Mouse (Mus musculus) hindbrain, embryonic 11.5 days (tissue): ENCODE data around the gene Sdccag8. TPM values are rescaled to one million over a fixed set of nuclear protein-coding genes. Genes with fewer than 3 reads are reported as not detected.

Source experiments
- ATAC-seq: fragments of 200-750 bp; cut with Nextera tagmentation; 2 replicates; pipeline ENCODE4 v1.8.0; 2017; ENCODE audit warnings: mild to moderate bottlenecking, moderate TSS enrichment, moderate library complexity; ENCODE audit not compliant: low FRiP score
- DNase-seq: peaks from one replicate; pipeline ENCODE4 v3.0.0-alpha.2; 2015; ENCODE audit warnings: low spot score
- H3K27ac ChIP-seq: fragments of 300-500 bp; sonication (generic); 2 replicates; pipeline ENCODE4 v1.5.1; 2014; ENCODE audit warnings: mild to moderate bottlenecking, low read depth, low read length
- H3K27me3 ChIP-seq: fragments of 300-500 bp; sonication (generic); 2 replicates; pipeline ENCODE4 v1.6.1; 2014; ENCODE audit warnings: mild to moderate bottlenecking, low read length, moderate library complexity, mixed read lengths; ENCODE audit not compliant: control insufficient read depth, insufficient read depth
- H3K36me3 ChIP-seq: fragments of 300-500 bp; sonication (generic); 2 replicates; pipeline ENCODE4 v1.6.1; 2014; ENCODE audit warnings: mild to moderate bottlenecking, low read length, moderate library complexity, mixed read lengths; ENCODE audit not compliant: control insufficient read depth, insufficient read depth
- H3K4me1 ChIP-seq: fragments of 300-500 bp; sonication (generic); replicated peaks from 2 replicates; pipeline ENCODE4 v1.6.1; 2014; ENCODE audit warnings: low read length, mixed read lengths; ENCODE audit not compliant: control insufficient read depth, insufficient read depth
- H3K4me2 ChIP-seq: fragments of 300-500 bp; sonication (generic); replicated peaks from 2 replicates; pipeline ENCODE4 v1.6.1; 2014; ENCODE audit warnings: mild to moderate bottlenecking, low read depth, low read length
- H3K4me3 ChIP-seq: fragments of 300-500 bp; sonication (generic); 2 replicates; pipeline ENCODE4 v1.5.1; 2014; ENCODE audit warnings: low read depth, low read length
- H3K9ac ChIP-seq: fragments of 300-500 bp; sonication (generic); 2 replicates; pipeline ENCODE4 v1.6.1; 2014; ENCODE audit warnings: low read depth, low read length
- H3K9me3 ChIP-seq: fragments of 300-500 bp; sonication (generic); 2 replicates; pipeline ENCODE4 v1.6.1; 2016; ENCODE audit warnings: low read length; ENCODE audit not compliant: control insufficient read depth
- WGBS: fragments of 180-500 bp; shearing (Covaris S2); extraction: QIAGEN DNeasy Blood & Tissue Kit; methylation state at CpG from one replicate; pipeline ENCODE4 v1.1.7; 2014; 5-methylcytosine and 5-hydroxymethylcytosine counted together
- polyA plus RNA-seq: library from polyadenylated mRNA; unstranded; fragments of >200 nt; fragmentation: Nextera tagmentation; extraction: Ambion mirVana; gene quantifications from 2 replicates; pipeline ENCODE4 v1.2.1, GENCODE M21; 2014

Sdccag8 gene
- polyA plus RNA-seq, 1 experiment from 2014 or later = 23.9 TPM

GRCm38 (mm10) chr1:177031196-177031595, 216.7 kb downstream of the Sdccag8 start:
- no peak overlapping the region for H3K9ac ChIP-seq
- H3K27ac ChIP-seq = no peak overlapping the region
- ATAC-seq (no peak), DNase-seq (no peak)
- H3K36me3 ChIP-seq = no peaks in the 10 kb centered on the region
- no peaks in the 10 kb centered on the region for H3K27me3 ChIP-seq
- no peaks in the 10 kb centered on the region for H3K9me3 ChIP-seq
- H3K4me2 ChIP-seq = no peak overlapping the region
- 95% methylated on average over 1 of the region's 1 CpGs for WGBS
- H3K4me1 ChIP-seq = no peaks in the 10 kb centered on the region
- no peak overlapping the region for H3K4me3 ChIP-seq

GRCm38 (mm10) chr1:177032233-177032632, 217.8 kb downstream of the Sdccag8 start:
- WGBS = 8% methylated on average over 1 of the region's 1 CpGs
- H3K4me2 ChIP-seq = no peak overlapping the region
- H3K9ac ChIP-seq = no peak overlapping the region
- H3K27me3 ChIP-seq = no peaks in the 10 kb centered on the region
- no peaks in the 10 kb centered on the region for H3K4me1 ChIP-seq
- DNase-seq (no peak), ATAC-seq (no peak)
- no peaks in the 10 kb centered on the region for H3K9me3 ChIP-seq
- H3K27ac ChIP-seq = no peak overlapping the region
- H3K36me3 ChIP-seq = no peaks in the 10 kb centered on the region
- H3K4me3 ChIP-seq = no peak overlapping the region

GRCm38 (mm10) chr1:177035460-177035859, 221.0 kb downstream of the Sdccag8 start:
- Histone ChIP-seq H3K27ac (no peak overlapping the region), H3K4me3 (no peak overlapping the region), H3K36me3 (no peaks in the 10 kb centered on the region), H3K27me3 (no peaks in the 10 kb centered on the region), H3K4me2 (no peak overlapping the region), H3K4me1 (no peaks in the 10 kb centered on the region), H3K9me3 (no peaks in the 10 kb centered on the region), H3K9ac (no peak overlapping the region)
- 79% methylated on average over 2 of the region's 2 CpGs for WGBS
- DNase-seq = no peak
- no peak for ATAC-seq

GRCm38 (mm10) chr1:177038383-177038782, 223.9 kb downstream of the Sdccag8 start:
- Histone ChIP-seq H3K27ac (no peak overlapping the region), H3K4me3 (no peak overlapping the region), H3K9me3 (no peaks in the 10 kb centered on the region), H3K4me1 (no peaks in the 10 kb centered on the region), H3K9ac (no peak overlapping the region), H3K27me3 (no peaks in the 10 kb centered on the region), H3K36me3 (no peaks in the 10 kb centered on the region), H3K4me2 (no peak overlapping the region)
- WGBS = 45% methylated on average over 2 of the region's 2 CpGs
- ATAC-seq (no peak), DNase-seq (no peak)

GRCm38 (mm10) chr1:177039093-177039674, 224.7 kb downstream of the Sdccag8 start:
- no peaks in the 10 kb centered on the region for H3K27me3 ChIP-seq
- no peaks in the 10 kb centered on the region for H3K9me3 ChIP-seq
- no peak overlapping the region for H3K27ac ChIP-seq
- no peaks in the 10 kb centered on the region for H3K4me1 ChIP-seq
- H3K4me2 ChIP-seq = no peak overlapping the region
- 77% methylated on average over 6 of the region's 6 CpGs for WGBS
- no peak overlapping the region for H3K9ac ChIP-seq
- ATAC-seq (no peak), DNase-seq (no peak)
- no peaks in the 10 kb centered on the region for H3K36me3 ChIP-seq
- no peak overlapping the region for H3K4me3 ChIP-seq

GRCm38 (mm10) chr1:177040058-177040457, 225.6 kb downstream of the Sdccag8 start:
- ATAC-seq = 0 out of 2 replicates have a peak, but pooled peaks have one; percentile 35
- H3K4me2 ChIP-seq = no peak overlapping the region

GRCm38 (mm10) chr1:177045885-177046284, 231.4 kb downstream of the Sdccag8 start:
- Histone ChIP-seq H3K4me2 (no peak overlapping the region), H3K9me3 (no peaks in the 10 kb centered on the region), H3K4me3 (no peak overlapping the region), H3K9ac (no peak overlapping the region), H3K27me3 (no peaks in the 10 kb centered on the region), H3K4me1 (no peaks in the 10 kb centered on the region), H3K36me3 (no peaks in the 10 kb centered on the region), H3K27ac (no peak overlapping the region)
- ATAC-seq (no peak), DNase-seq (no peak)

More at GRCm38 (mm10) chr1:177040058-177040457, 225.6 kb downstream of the Sdccag8 start:
- Histone ChIP-seq H3K27me3 (no peaks in the 10 kb centered on the region), H3K4me1 (no peaks in the 10 kb centered on the region), H3K9me3 (no peaks in the 10 kb centered on the region), H3K27ac (peak overlapping the region; percentile 24; the same call in 1 of the 2 replicates), H3K36me3 (no peaks in the 10 kb centered on the region), H3K9ac (no peak overlapping the region), H3K4me3 (no peak overlapping the region)
- 21% methylated on average over 4 of the region's 4 CpGs for whole genome bisulfite sequencing
- no peak for DNase-seq

- Histone ChIP-seq H3K4me3 (no peak overlapping the region), H3K27ac (no peak overlapping the region), H3K36me3 (no peaks in the 10 kb centered on the region), H3K4me2 (no peak overlapping the region), H3K4me1 (no peaks in the 10 kb centered on the region), H3K9me3 (no peaks in the 10 kb centered on the region), H3K27me3 (no peaks in the 10 kb centered on the region), H3K9ac (no peak overlapping the region)
- 84% methylated on average over 2 of the region's 2 CpGs for WGBS
- no peak for ATAC-seq
- no peak for DNase-seq
Measured at GRCm38 (mm10) chr1:177046963-177047362, 232.5 kb downstream of the Sdccag8 start.

GRCm38 (mm10) chr1:177048773-177049172, 234.3 kb downstream of the Sdccag8 start:
- Histone ChIP-seq H3K9me3 (no peaks in the 10 kb centered on the region), H3K4me3 (no peak overlapping the region), H3K27ac (no peak overlapping the region), H3K36me3 (no peaks in the 10 kb centered on the region), H3K27me3 (no peaks in the 10 kb centered on the region), H3K4me1 (no peaks in the 10 kb centered on the region), H3K9ac (no peak overlapping the region), H3K4me2 (no peak overlapping the region)
- 93% methylated on average over 2 of the region's 2 CpGs for WGBS
- DNase-seq (no peak), ATAC-seq (no peak)
